Mouse (Mus musculus): Measurements from ENCODE around the gene Lcp1. TPM values are rescaled to one million over a fixed set of nuclear protein-coding genes. Genes with fewer than 3 reads are reported as not detected.

The Lcp1 gene
- total RNA-seq, 2 experiments from 2014 or later, result 17.1 to 18.5 TPM

DNA sequence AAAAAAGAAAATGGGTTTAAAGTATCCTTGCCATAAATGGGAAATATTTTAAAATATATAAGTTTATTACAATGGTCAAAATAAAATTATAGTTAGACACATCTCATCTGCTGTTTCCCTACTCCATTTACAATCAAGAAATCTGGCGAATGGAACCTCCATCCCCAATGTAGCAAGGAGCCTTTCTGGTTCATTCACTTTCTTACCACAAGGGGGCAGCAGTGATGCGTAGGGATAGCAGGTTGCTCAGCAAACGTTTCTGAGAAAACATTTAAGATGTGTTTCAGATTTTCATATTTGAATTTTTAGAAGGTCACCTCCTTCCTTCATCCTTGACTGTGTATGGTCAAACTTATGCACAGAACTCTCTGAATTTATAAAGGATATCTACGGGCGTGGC lies 66.1 kb downstream of the Lcp1 start:
- intact Hi-C loops (cut with DNase I), result loop anchor here (1.0 to 2.0 kb wide), 3 partner anchors 136 to 523 kb away; no protein-coding TSS in a partner anchor
- peak; percentile 39 to 67 for DNase-seq

DNA sequence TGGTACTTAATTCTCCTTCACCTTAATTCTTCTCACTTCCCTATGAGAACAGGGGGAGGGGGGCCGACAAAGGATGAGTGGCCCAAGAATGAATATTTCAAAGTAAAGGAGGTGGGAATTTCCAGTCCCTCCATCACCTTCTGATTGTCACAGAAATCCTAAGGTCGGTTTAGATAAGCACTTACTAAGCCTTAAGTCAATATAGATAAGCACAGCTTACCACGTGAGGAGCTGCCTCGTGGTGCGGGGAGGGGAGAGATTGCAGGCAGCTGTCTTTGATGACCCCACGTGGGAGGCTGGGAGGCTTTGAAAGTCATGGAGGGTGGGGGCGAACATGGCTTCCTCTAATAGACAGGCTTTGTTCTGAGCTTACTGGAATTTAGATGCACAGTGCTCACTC lies 66.8 kb downstream of the Lcp1 start:
- no peak for DNase-seq
- intact Hi-C loops (cut with DNase I), result loop anchor here (1.0 to 2.0 kb wide), 3 partner anchors 137 to 523 kb away; no protein-coding TSS in a partner anchor

DNA sequence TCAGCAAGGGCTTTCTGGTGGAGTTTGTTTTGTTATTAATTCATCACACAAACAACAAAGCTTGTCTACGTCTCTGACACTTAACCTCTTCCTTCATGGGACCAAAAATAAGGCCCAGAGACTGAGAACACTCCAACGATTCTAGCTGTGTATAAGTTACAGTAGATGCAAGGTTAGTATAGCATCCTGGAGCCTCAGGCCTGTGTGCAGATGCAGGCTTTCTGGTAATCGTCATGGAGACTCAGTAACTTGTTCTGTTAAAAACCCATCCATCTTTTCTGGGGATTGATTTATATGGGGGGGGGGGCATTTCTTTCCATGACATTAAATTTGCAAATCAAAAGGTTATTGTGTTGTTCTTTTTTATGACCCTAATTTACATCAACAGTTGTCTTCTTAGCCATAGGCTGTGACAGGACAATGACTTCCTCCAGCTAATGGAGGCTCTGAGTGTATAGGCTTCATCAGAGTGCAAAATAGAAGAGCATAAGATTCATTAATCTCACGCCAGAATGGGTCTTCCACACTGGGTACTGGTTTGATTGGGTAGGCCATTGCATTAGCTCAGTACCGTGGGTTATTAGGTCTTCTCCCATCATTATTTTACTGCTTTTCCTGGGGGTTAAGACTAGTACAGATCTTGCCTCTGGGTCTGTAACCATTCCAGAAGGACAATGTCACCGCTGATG lies 74.6 kb downstream of the Lcp1 start:
- no peak for DNase-seq
- intact Hi-C loops (cut with DNase I), result no loop called here

DNA sequence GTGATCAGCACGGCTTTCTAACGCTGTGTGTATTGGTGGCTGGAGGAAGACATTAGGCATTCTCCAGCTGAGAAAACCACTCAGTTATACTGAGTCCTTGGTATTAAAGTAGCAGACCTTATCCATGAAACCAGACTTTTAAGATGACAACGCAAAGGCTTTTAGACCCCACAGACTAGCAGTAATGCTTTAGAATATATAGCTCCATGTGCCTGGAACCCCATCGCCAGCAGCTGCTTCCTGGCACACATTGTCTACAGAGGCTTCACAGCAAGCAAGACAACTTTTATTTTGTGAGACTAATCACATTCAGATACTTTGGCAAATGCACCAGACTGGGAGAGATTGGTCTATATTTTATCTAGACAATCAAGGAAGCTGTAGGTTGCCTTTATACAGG lies 75.4 kb downstream of the Lcp1 start:
- no peak for DNase-seq
- intact Hi-C loops (cut with DNase I), result no loop called here

DNA sequence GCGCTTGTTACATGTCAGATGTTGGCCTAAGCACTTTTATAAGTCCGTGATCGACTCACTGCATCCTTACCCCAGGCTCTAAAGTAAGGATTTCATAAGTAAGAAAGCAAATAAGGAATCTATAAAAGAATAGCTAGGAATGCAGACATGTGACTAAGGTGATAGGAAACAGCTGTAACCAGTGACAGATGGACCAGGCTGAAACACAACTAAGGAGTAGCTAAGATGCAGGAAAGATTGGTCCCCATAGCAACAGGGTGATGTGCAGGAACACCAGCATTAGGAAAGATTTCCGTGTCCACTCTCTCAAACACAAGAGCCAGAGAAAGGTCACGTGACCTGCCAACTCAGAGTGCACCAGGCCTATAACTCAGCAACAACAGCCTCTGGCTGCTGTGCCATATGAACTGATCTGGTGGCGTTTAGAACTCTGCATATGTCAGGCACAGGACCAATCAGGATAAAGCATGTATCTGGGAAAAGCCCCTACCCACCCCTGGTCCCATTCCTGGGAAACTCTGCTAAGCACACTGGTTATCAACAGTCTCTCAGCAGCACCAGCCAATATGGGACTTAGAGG lies 77.8 kb downstream of the Lcp1 start:
- no peak for DNase-seq
- intact Hi-C loops (cut with DNase I), result no loop called here

DNA sequence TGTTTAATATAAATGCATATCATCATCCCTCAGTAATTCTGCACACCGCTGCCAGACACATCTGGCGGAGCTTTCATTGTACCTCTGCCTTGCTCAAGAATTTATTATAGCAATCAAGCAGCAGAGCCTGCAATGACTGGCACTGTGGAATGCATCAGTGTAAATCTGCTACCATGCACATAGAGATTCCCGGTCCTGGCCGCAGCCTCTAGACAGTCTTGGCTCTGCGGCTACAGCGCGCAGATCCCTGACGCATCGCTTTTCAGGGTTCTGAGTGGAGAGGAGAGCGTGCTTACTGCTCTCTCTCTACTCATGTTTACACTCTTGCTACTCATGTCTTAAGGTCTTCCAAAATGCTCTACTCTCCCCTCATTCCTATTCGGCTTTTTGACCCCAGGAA lies 82.9 kb downstream of the Lcp1 start:
- no peak for DNase-seq

DNA sequence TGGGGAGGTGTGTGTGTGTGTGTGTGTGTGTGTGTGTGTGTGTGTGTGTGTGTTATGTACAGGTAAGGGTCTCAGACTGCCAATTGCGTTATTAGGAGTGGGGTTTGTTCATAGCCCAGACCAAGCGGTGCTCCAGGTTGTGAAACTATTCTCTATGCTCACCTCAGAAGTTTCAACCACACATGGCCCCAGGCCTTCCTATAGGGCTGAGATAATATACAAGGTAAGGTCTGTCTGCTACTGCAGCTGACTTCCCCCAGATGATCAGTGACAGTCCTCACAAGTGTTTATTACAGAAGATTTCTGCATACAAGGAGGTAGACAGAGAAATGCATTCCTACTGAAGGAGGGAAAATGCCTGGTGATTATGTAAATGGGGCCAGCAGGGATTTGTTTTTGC lies 87.9 kb downstream of the Lcp1 start:
- intact Hi-C loops (cut with DNase I), result no loop called here
- DNase-seq, result no peak

More for the DNA sequence above, 82.9 kb downstream of the Lcp1 start:
- intact Hi-C loops (cut with DNase I), result no loop called here

DNA sequence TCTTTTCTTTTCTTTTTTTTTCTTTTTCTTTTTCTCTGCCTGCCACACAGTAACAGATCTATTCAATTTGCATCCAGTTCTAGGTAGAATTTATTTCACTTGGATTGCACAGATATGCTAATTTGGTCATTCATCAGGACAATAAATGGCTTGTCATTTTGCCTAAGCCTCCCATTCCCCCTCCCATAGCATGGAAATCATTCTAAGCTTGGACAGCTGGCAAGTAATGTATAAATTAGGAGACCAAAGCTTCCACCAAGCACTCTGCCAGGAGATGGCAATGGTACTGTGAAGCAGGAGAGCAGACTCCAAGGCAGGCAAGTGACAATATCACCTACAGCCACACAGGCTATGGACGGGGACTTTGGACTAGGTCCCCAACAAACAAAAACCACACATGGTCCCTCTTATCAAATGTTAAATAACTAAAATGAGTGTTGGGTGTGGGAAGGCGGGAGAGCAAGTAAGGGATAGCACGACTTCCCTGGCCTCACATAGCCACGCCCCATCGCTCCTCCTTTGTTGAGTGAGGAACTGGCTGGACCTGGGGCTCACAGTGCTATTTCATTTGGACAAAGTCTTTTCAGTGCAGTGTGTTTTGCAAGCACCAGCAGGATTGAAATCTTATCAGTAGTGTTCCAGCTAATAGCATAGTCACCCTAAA lies 88.5 kb downstream of the Lcp1 start:
- intact Hi-C loops (cut with DNase I), result no loop called here
- no peak for DNase-seq

DNA sequence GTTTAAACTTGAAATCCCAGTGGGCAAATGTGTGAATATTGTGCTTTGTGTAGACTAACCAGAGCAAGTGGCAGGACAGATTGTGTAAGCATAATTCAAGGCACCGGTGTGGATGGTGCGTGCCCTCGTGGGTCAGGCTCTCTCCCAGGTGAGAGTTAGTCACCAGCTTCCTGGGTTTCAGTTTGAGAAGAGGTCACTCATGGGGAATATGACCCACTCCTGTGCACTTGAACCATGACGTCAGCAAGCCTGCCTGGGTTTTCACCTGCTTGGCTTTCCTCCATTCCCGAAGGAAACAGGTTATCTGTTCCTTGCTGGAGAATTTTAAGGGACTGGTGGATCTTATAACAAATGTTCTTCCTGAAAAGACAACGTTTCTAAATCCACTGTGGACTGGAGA lies 91.5 kb downstream of the Lcp1 start:
- intact Hi-C loops (cut with DNase I), result no loop called here
- no peak for DNase-seq

DNA sequence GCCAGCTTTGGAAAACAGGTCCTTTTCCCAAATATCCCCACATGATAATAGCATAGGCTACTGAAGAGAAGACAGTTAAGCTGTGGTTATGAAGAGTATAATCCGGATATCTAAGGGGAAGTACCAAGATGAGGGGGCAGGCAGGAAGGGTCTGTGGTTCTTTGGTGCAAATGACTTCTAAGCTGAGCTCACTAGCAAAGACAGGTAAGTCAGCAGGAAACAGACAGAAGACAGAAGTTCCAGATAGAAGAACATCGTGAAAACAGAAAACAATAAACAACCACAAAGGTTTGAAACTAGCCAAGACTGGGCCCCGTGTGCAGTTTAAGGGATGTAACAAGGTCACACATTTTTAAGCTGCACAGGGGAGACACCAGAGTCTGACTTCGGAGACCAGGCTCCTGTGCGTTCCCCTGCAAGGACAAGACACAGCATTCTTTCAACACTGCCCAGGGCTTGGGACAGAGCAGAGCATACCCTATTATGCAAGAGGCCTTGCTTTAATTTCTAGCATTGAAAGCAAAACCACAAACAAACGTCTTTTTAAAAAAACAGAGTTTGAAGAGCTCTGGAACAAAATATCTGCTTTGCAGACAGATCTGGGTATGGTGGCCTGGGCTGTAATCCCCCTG lies 96.7 kb downstream of the Lcp1 start:
- no peak for DNase-seq
- intact Hi-C loops (cut with DNase I), result no loop called here

DNA sequence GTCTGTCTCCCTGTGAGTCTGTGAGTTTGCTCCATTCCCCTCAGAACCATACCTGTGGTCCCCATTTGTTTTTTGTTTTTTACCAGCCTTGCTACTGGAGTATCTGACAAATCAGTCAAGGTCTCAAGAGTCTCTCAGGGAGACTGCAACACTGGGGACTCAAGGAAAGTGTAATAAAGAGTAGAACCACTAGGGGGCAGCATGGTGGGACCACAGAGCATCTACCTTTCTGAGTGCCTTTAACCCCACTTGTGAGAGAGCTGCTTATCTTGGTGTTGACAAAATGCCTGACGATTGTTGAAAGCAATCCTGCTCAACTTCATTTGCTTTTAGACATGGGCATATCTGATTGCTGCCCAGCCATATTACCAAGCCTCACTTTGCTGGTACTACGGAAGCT lies 98.9 kb downstream of the Lcp1 start:
- DNase-seq, result peak; percentile 2 to 33
- intact Hi-C loops (cut with DNase I), result no loop called here

DNA sequence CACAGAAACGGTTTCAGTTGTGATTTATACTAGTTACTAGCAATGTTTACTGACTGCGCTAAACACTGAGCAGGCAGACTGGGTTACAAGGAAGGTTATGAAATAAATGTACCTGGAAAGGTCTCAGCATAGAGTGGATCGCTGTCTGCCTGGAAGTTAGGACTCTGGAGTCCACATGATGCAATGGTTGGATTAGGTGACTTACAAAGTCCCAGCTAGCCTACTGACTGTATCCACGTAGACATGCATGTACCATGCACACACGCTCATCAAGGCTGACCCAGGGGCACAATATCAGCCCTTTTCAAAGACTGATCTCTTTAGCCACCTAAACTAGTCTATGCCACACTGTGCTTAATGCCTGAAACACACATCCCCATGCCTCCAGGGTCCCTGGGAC lies 102.2 kb downstream of the Lcp1 start:
- DNase-seq, result no peak
- intact Hi-C loops (cut with DNase I), result no loop called here

DNA sequence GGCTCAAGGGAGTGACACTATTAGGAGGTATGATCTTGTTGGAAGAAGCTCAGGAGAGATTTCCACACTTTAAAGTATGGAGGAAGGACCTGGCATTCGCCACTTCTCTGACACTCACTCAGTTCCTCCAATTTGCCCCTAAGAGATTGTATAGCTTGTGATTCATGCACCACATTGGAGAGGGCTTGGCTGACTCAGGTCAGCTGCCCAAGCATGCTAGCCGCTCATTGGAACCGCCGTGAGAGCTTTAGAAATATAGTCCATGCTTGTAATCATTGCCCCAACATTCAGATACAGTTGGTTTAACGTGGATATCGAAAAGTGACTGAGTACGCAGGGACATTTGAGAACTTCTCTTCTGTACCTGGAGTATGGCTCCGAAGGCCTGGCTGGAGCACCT lies 104.7 kb downstream of the Lcp1 start:
- intact Hi-C loops (cut with DNase I), result no loop called here
- DNase-seq, result no peak

DNA sequence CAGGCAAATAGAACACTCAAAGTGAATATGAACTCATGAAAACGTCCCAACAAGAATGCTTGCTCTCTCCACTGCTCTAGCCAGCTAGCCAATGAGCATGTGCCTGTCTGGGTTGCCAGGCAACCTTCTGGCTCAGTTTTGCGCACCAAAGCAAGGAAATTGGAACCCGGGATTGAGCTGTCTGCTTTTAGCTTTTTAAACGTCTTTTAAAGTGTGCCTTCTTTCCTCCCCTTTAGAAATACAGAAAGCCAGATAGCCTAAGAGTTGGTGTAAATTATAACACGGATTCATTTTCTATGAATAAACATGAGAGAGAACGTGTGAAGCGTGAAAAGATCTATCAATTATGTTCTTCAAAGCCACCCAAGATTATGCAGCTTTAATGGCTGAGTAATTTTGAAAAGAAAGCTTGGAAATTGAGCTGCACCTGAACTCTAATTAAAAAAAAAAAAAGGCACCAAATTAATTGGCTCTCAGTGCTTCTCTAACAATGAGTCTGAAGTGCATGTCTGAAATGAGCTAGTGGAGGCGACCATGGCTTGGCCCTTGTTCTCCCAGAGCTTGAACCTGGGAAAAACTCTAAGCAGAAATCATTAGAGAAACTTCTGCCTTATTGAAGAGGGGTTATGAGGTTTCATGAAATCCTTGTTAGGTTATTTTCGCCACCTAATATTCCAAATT lies 105.2 kb downstream of the Lcp1 start:
- no peak for DNase-seq
- intact Hi-C loops (cut with DNase I), result no loop called here

DNA sequence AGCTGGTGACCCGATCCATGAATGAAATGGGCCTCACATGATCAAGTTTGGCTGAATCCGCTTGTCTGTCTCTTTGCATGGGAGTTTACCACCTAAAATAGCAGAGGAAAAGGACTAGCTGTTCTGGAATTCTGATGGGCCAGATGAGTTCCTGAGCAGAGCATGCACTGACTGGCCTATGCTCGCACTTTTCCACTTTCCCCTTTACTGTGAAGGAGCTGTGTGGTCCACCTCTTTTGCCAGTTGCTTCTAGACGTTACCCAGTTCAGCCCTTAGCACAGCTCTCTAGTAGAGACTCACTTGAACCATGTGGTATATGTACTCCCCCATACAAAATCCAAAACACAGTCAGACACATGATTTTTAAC lies 105.7 kb downstream of the Lcp1 start:
- DNase-seq, result no peak
- intact Hi-C loops (cut with DNase I), result no loop called here

DNA sequence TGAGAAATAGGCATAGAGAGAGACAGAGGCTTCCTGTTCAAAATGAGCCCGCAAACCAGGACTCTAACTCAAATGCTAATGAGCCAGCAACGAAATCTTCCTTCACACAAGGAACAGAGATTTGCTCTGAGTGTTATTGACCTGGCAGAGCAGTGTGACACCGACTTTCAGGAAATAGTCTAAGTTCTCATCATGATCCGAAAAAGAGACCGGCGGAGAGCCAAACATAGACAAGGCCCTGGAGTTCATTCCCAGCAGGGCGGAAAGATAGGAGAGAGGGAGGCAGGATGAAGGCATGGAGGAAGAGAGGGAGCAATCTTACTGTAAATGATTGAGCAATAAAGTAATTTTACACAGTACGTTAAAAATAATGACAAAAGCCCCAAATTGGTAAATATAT lies 106.2 kb downstream of the Lcp1 start:
- intact Hi-C loops (cut with DNase I), result no loop called here
- no peak for DNase-seq

DNA sequence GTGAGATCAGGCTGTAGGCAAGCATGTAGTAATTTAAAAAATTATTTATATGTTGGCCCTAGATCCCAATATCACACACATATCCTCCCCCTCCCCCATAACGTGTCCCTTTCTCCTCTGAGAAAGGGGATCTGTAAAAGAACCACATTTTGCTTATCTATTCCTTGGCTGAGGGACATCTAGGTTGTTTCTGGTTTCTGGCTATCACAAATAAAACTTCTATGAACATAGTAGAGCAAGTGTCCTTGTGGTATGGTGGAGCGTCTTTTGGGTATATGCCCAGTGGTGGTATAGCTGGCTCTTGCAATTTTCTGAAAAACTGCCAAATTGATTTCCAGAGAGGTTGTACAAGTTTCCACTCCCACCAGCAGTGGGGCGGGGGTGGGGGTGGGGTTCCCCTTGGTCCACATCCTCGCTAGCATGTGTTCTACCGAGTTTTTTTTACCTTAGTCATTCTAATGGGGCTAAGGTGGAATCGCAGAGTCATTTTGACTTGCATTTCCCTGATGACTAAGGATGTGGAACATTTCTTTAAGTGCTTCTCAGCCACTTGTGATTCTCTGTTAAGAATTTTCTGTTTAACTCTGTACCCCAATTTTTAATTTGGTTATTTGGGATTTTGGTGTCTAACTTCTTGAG lies 107.3 kb downstream of the Lcp1 start:
- no peak for DNase-seq
- intact Hi-C loops (cut with DNase I), result no loop called here

DNA sequence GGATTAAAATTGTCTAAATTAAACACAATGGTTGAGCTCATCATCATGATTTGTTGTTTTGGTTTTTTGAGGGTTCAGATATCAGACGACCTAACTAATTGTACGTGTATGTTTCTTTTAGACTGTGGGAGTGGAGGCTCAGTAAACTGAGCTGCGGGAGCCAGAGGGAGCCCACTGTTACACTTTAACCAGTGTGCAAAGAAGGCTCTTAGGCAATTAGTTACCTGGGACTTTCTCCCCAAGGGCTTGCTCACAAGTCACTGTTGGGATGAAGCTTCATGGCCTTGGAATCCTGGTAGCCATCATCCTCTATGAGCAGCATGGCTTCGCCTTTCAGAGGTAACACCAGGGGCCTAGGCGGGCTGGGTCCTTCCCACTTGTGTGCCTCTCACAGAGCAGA lies 111.2 kb downstream of the Lcp1 start, which contains the start of gene Cpb2:
Gene Cpb2 (plus strand): TSS at position 201 of the 400 bp plus-strand sequence.
- intact Hi-C loops (cut with DNase I), result no loop called here
- DNase-seq, result no peak

DNA sequence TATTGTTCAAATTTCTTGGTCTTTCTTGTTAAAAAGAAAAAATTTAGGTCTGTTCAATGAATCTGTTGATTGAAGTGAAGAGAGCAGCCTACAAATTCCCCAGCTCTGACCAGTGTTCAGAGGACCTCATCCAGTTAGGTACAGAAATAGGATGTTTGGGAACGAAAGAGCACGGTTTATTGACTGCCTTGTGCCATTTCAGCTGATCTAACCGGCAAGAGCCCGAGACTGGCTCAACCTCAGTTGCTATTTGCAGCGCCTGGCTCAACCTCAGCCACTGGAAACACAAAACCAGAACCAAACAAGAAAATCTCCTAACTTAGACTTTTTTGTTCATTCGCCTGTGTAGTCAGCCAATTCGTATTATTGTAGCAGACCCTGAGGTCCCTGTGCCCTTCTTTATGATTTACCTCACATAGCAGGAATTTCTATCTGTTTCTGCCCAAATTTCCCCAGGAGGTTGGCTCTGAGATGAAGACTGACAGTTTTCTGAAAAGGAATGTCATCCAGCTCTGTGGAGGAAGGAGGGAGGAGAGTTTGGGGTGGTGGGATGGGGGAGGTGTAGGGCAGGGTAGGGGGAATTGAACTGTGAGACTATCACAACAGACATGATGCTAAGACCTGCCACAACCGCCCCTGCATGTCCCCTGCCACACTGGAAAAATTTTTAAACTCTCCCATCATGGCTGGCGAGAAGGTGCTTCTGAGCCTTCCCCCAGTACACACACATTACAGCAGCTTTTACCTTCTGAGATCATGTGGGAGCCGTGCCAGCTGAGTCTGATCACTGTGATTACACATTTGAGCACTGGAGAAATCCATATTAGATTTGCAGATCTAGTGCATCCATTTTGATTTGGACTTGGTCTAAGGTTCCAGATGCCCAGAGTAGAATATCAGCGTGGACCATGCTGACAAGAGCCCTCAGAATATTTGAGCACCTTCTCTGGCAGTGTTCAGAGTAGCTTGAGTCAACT lies 115.4 kb downstream of the Lcp1 start:
- no peak for DNase-seq
- intact Hi-C loops (cut with DNase I), result no loop called here
